Mouse (Mus musculus) stomach, adult 2 months (tissue): ENCODE measurements around the gene Gm4737. TPM values are rescaled to one million over a fixed set of nuclear protein-coding genes. Genes with fewer than 3 reads are reported as not detected.

Source experiments
- polyA plus RNA-seq: library from polyadenylated mRNA; depleted of rRNA; stranded (reverse); fragments of >200 nt; gene quantifications from 2 replicates; pipeline ENCODE4 v1.2.3, GENCODE M21; 2012; rRNA removed

The Gm4737 gene
- 7.6 and 8.5 TPM in 2 replicates for polyA plus RNA-seq

GRCm38 (mm10) chr16:46154832-46155231 lies at the start of gene Gm4737:
Gene Gm4737 (minus strand): TSS chr16:46155077.

GRCm38 (mm10) chr16:46120020-46120419 lies 34.9 kb downstream of the Gm4737 start, which contains the start of gene Cd96:
Gene Cd96 (minus strand): TSS chr16:46120251.

Other genes with a start within 250 kb of the Gm4737 start
- 2.3 and 4.0 TPM in 2 replicates for gene Phldb2, start 201.5 kb downstream of the Gm4737 start, polyA plus RNA-seq
- gene Plcxd2, start 144.9 kb downstream of the Gm4737 start, polyA plus RNA-seq = 0.26 and 0.33 TPM in 2 replicates
- gene Cd96, start 34.8 kb downstream of the Gm4737 start, polyA plus RNA-seq = 0.03 TPM in 1 of 2 replicates, not detected in the other